Mouse (Mus musculus) C2C12 (cell line): ENCODE measurements around the gene Large2. TPM values are rescaled to one million over a fixed set of nuclear protein-coding genes. Genes with fewer than 3 reads are reported as not detected.

Experiments
- H3K27me3 ChIP-seq: one replicate; pipeline ENCODE4 v1.6.1; 2011; ENCODE audit not compliant: control insufficient read depth, insufficient read depth, insufficient read length
- H3K36me3 ChIP-seq: one replicate; pipeline ENCODE4 v1.6.1; 2011; ENCODE audit not compliant: control insufficient read depth, insufficient read depth
- H3K4me3 ChIP-seq: one replicate; pipeline ENCODE4 v1.5.1; 2011; ENCODE audit warnings: mild to moderate bottlenecking, control low read depth; ENCODE audit not compliant: poor library complexity, insufficient read depth, severe bottlenecking
- H3K79me2 ChIP-seq: one replicate; pipeline ENCODE4 v1.6.1; 2011; ENCODE audit not compliant: control insufficient read depth, insufficient read depth
- H3K79me3 ChIP-seq: one replicate; pipeline ENCODE4 v1.6.1; 2011; ENCODE audit warnings: low read depth, control low read depth
- H3ac ChIP-seq: one replicate; pipeline ENCODE3; 2011; ENCODE audit warnings: low read depth; ENCODE audit not compliant: control insufficient read depth, insufficient read length
- CEBPB ChIP-seq: IDR thresholded peaks from one replicate; pipeline ENCODE4 v1.6.1; 2011; ENCODE audit warnings: low read depth, mild to moderate bottlenecking, control low read depth, moderate library complexity
- CTCF ChIP-seq: IDR thresholded peaks from one replicate; pipeline ENCODE4 v1.5.1; 2011; ENCODE audit not compliant: control insufficient read depth, insufficient read depth, insufficient read length
- FOSL1 ChIP-seq: IDR thresholded peaks from one replicate; pipeline ENCODE4 v1.8.0; 2011; ENCODE audit warnings: mild to moderate bottlenecking, low read length; ENCODE audit not compliant: poor library complexity, insufficient read depth, severe bottlenecking
- MAX ChIP-seq: IDR thresholded peaks from one replicate; pipeline ENCODE4 v1.6.1; 2011; ENCODE audit warnings: mild to moderate bottlenecking, control low read depth
- MYOD1 ChIP-seq: IDR thresholded peaks from one replicate; pipeline ENCODE4 v1.6.1; 2011; ENCODE audit warnings: low read depth; ENCODE audit not compliant: control insufficient read depth, insufficient read length
- MYOG ChIP-seq: IDR thresholded peaks from one replicate; pipeline ENCODE4 v1.6.1; 2011; ENCODE audit not compliant: control insufficient read depth, insufficient read length; ENCODE audit errors: extremely low read depth
- USF1 ChIP-seq: IDR thresholded peaks from one replicate; pipeline ENCODE4 v1.6.1; 2011; ENCODE audit warnings: low read depth, mild to moderate bottlenecking, control low read depth, moderate library complexity
- polyA plus RNA-seq: library from polyadenylated mRNA; unstranded; fragments of >200 nt; fragmentation: generic; extraction: Trizol; gene quantifications from one replicate; pipeline ENCODE4 v1.2.1, GENCODE M21; 2012; ENCODE audit warnings: missing spikeins

Large2 gene
- polyA plus RNA-seq, 1 experiment: 0.13 TPM

GRCm38 (mm10) chr2:92331410-92331809 lies 43.3 kb downstream of the Large2 start:
- TF ChIP-seq MAX (no peak), USF1 (no peak), CTCF (no peak), FOSL1 (no peak), MYOG (no peak), MYOD1 (no peak), CEBPB (no peak)
- peaks cover 22% of the 10 kb centered on the region for H3K36me3 ChIP-seq
- H3ac ChIP-seq: no peak overlapping the region
- H3K79me2 ChIP-seq: no peaks in the 10 kb centered on the region
- H3K4me3 ChIP-seq: no peak overlapping the region
- H3K79me3 ChIP-seq: no peaks in the 10 kb centered on the region
- no peaks in the 10 kb centered on the region for H3K27me3 ChIP-seq

DNA sequence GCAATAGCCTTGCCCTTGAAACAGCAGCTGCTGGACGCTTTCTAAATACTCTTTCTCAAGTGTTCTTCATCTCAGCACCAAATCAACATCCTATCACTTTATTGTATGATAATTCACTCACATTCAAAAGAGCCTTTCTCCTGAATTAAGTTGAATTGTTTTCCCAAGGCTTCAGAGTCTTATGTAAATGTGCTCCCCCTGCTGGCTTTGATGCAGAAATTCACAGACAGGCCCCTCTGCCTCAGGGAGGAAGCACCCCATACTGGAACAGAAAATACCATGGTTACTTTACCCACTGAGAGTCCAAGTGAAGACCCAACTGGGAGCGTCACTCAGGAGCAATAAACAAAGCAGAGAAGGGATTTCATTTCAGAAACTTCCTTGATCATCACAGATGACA lies 43.8 kb downstream of the Large2 start:
- Histone ChIP-seq H3K79me3 (no peaks in the 10 kb centered on the region), H3K27me3 (no peaks in the 10 kb centered on the region), H3K4me3 (no peak overlapping the region), H3K36me3 (peaks cover 22% of the 10 kb centered on the region), H3K79me2 (no peaks in the 10 kb centered on the region), H3ac (no peak overlapping the region)
- no peak for TF ChIP-seq CEBPB
- TF ChIP-seq CTCF: no peak
- no peak for TF ChIP-seq USF1
- no peak for TF ChIP-seq FOSL1
- TF ChIP-seq MYOD1: no peak
- no peak for TF ChIP-seq MYOG
- TF ChIP-seq MAX: no peak

DNA sequence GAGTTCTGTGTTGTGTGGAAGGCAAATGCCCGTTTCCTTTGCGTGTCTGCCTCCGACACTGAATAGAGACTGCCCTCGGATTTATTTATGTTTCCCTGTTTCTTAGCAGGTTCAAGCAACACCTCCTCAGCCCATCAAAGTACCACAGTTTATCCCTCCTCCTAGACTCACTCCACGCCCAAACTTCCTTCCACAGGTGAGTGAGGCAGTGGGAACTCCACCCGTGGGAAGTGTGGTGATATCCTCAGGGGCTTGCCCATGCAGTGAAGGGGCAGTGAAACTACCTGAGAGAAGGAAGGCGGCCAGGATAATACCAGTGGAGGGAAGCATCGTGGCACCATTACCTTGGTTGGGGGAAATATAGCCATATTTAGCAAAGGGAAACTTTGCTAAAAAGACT lies 46.5 kb downstream of the Large2 start:
- H3K27me3 ChIP-seq: no peaks in the 10 kb centered on the region
- H3K36me3 ChIP-seq: peaks cover 15% of the 10 kb centered on the region
- H3K79me3 ChIP-seq: no peaks in the 10 kb centered on the region
- H3ac ChIP-seq: no peak overlapping the region
- H3K79me2 ChIP-seq: no peaks in the 10 kb centered on the region
- TF ChIP-seq CEBPB (no peak), MAX (no peak), CTCF (no peak), USF1 (no peak), FOSL1 (no peak), MYOD1 (no peak), MYOG (no peak)
- H3K4me3 ChIP-seq: no peak overlapping the region

- no peaks in the 10 kb centered on the region for H3K27me3 ChIP-seq
- no peak for TF ChIP-seq MAX
- TF ChIP-seq CTCF: no peak
- TF ChIP-seq MYOG: no peak
- no peak for TF ChIP-seq FOSL1
- no peak for TF ChIP-seq USF1
- no peak for TF ChIP-seq CEBPB
- no peak for TF ChIP-seq MYOD1
- H3K36me3 ChIP-seq: peaks cover 15% of the 10 kb centered on the region
- H3ac ChIP-seq: no peak overlapping the region
- H3K79me3 ChIP-seq: no peaks in the 10 kb centered on the region
- H3K4me3 ChIP-seq: no peak overlapping the region
- no peaks in the 10 kb centered on the region for H3K79me2 ChIP-seq
Measured at GRCm38 (mm10) chr2:92327601-92328000, 47.1 kb downstream of the Large2 start.

- Histone ChIP-seq H3K4me3 (no peak overlapping the region), H3K36me3 (peaks cover 11% of the 10 kb centered on the region), H3ac (no peak overlapping the region), H3K27me3 (no peaks in the 10 kb centered on the region), H3K79me3 (no peaks in the 10 kb centered on the region), H3K79me2 (no peaks in the 10 kb centered on the region)
- TF ChIP-seq MYOG: no peak
- TF ChIP-seq CEBPB: no peak
- no peak for TF ChIP-seq FOSL1
- TF ChIP-seq CTCF: no peak
- TF ChIP-seq MAX: no peak
- no peak for TF ChIP-seq USF1
- no peak for TF ChIP-seq MYOD1
Measured at GRCm38 (mm10) chr2:92326221-92326620, 48.4 kb downstream of the Large2 start.

DNA sequence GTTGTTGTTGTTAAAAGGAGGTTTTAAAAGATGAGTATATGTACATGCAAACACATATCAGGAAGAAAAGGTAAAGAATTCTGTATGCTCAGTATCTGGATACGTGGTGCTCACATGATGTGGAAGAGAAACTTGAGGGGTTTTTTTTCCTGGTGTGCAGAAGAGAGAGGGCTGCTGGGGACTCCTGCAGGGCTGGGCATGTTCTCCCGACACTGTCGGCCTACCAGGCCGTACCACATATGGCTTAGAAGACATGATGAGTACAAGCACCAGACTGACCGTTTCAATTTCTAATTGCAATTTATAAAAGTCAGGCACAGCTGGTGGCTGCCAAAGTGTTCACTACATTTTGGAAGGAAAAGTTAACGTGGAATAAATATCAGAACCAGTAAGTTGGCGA lies 49.0 kb downstream of the Large2 start:
- H3K27me3 ChIP-seq: no peaks in the 10 kb centered on the region
- TF ChIP-seq MAX: no peak
- no peak for TF ChIP-seq CTCF
- no peak for TF ChIP-seq USF1
- no peak for TF ChIP-seq MYOD1
- TF ChIP-seq FOSL1: no peak
- no peak for TF ChIP-seq MYOG
- no peak for TF ChIP-seq CEBPB
- H3K79me3 ChIP-seq: no peaks in the 10 kb centered on the region
- no peaks in the 10 kb centered on the region for H3K79me2 ChIP-seq
- peaks cover 6% of the 10 kb centered on the region for H3K36me3 ChIP-seq
- H3K4me3 ChIP-seq: no peak overlapping the region
- no peak overlapping the region for H3ac ChIP-seq
